Mouse (Mus musculus) cortical plate, adult 2 months (tissue): Measurements from ENCODE around the gene Myo6.

Experiments
- CTCF ChIP-seq: fragments of 200-500 bp; IDR thresholded peaks from 2 replicates; pipeline ENCODE4 v1.5.1; 2011; ENCODE audit warnings: mild to moderate bottlenecking, control low read depth, low read length; ENCODE audit not compliant: insufficient read depth; ENCODE audit errors: extremely low read depth
- POLR2A ChIP-seq: fragments of 200-500 bp; IDR thresholded peaks from 2 replicates; pipeline ENCODE4 v1.6.1; 2011; ENCODE audit warnings: mild to moderate bottlenecking, low read length, control low read depth; ENCODE audit not compliant: insufficient read depth; ENCODE audit errors: extremely low read depth

DNA sequence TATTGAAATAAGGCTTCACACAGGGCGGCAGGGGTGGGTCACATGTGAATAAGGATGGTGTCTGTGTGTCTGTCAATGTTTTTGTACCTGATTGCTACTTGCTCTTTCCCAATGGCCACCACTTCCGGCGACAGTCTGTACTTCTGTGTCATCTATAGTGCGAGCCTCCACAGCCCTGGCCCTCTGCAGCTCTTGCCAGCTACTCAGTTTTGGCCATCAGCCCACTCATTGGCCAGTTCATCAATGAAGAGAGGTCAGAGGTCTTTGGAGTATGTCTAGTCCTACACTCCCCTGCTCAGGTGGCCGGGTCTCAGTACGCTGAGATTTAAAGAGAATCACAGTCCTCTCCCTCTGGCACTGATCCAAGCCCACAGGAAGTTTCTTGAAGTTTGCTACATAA lies 173.2 kb downstream of the Myo6 start:
- TF ChIP-seq POLR2A (no peak), CTCF (no peak)
